Mouse (Mus musculus) liver, postnatal 0 days (tissue): Measurements from ENCODE around the gene Usp6nl.

Experiments
- CTCF ChIP-seq: sonication (generic); IDR thresholded peaks from 2 replicates; pipeline ENCODE4 v1.5.1; 2016; ENCODE audit warnings: antibody characterized with exemption, low read depth
- EP300 ChIP-seq: IDR thresholded peaks from 2 replicates; pipeline ENCODE4 v1.6.1; 2016; ENCODE audit warnings: antibody characterized with exemption, low read depth, mild to moderate bottlenecking

DNA sequence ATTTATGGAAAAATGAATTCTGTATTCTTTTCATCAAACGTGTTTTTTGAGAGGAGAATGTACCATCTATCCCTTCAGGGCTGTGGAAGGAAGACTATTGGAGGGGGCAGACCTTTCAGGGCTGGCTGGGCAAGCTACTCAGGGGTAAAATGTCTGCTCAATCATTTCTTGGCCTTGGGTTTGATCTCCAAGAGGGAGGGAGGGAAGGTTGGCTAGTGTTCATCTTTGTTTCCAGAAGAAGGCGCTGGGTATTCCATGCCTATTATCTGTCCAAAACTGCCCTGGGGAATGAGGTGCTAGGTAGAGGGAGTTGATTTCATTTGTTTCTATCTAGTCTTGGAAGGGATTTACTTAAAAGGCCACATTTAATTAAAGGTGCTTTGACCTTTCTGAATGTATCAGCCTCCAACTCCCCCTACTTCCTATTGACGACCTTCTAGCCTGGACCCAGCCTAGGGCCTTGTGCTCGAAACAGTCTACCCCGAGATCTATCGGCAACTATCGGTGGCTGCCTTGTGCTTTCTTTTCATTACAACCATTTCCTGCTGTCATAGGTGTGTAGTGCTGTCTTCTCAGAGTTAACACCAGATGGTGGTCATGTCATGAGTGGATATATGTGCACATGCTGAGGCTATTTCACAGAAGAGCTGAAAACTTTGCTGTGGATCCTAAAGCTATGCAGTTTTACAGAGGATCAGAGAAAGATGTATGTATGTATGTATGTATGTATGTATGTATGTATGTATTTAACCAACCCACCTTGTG lies 28.6 kb downstream of the Usp6nl start:
- TF ChIP-seq CTCF, result no peak
- no peak for TF ChIP-seq EP300
